Mouse (Mus musculus) colon, adult 2 months (tissue): ENCODE measurements around the gene Hoxd1. TPM values are rescaled to one million over a fixed set of nuclear protein-coding genes. Genes with fewer than 3 reads are reported as not detected.

ENCODE experiments used
- polyA plus RNA-seq: library from polyadenylated mRNA; depleted of rRNA; stranded (reverse); fragments of >200 nt; gene quantifications from 2 replicates; pipeline ENCODE4 v1.2.3, GENCODE M21; 2012; rRNA removed

The Hoxd1 gene
- polyA plus RNA-seq = 0.06 TPM in 1 of 2 replicates, not detected in the other

DNA sequence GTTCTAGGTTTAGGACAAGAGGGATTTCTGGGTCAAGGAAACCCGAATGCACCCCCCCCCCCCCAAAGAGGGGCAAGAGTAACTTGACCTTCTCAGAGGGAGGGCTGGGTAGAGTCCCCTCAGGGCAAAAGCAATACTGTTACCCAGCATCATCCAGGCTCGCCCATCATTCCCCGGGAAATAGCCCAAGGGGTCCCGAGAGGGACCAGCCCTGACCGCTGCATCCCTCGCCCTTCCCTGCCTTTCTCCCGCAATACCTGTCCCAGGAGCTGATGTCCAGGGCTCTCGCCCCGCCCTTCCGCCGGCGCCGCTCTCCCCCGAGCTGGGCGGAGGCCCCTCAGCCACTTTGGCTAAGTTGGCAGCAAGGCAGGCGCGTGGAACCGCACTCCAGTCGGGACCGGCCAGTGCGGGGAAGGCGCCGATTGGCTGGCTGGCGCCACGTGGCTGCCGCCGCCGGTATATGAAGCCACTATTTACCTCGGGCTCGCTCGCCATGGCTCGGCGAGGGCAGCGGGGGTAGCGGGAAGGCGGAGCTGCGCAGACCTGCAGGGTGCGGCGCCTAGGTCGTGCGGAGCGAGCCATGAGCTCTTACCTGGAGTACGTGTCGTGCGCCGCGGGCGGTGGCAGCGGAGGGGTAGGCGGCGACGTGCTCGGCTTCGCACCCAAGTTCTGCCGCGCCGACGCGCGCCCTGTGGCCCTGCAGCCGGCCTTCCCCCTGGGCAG lies at the start of gene Hoxd1:
Gene Hoxd1 (plus strand): TSS at position 459 of the 723 bp plus-strand sequence.

DNA sequence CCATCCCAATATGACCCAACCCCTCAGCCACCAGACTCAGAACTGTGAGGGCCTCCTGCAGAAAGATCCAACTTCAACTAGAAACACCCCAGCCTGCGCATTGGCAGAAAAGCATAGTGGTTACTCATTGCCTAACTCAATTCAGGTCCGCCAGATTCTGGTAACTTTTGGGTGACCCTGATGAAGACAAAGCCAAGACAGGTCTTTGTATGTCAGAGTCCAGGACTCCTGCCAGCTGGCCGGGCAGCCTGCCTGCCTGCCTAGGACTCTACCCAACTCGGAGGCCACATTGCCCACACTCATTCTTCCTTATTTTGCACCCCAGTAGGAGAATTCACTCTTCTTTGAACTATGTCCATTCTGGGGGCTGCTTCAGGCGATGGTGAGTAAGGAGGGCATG lies 36.2 kb upstream of the Hoxd1 start, which contains the start of gene Gm28230:
Gene Gm28230 (plus strand): TSS at position 178 of the 400 bp plus-strand sequence.

Other genes with a start within 250 kb of the Hoxd1 start
- gene Lnpk, start 183.5 kb upstream of the Hoxd1 start, polyA plus RNA-seq = 4.2 and 5.3 TPM in 2 replicates
- 2.9 and 4.1 TPM in 2 replicates for gene Evx2, start 103.4 kb upstream of the Hoxd1 start, polyA plus RNA-seq
- 24.2 and 34.6 TPM in 2 replicates for gene Hoxd13, start 94.7 kb upstream of the Hoxd1 start, polyA plus RNA-seq
- gene Hoxd12, start 88.0 kb upstream of the Hoxd1 start, polyA plus RNA-seq = 0.86 and 3.4 TPM in 2 replicates
- gene Hoxd11, start 83.4 kb upstream of the Hoxd1 start, polyA plus RNA-seq = 12.0 and 12.4 TPM in 2 replicates
- 0.76 and 1.2 TPM in 2 replicates for gene Hoxd10, start 71.1 kb upstream of the Hoxd1 start, polyA plus RNA-seq
- 2.7 and 4.4 TPM in 2 replicates for gene Hoxd9, start 65.3 kb upstream of the Hoxd1 start, polyA plus RNA-seq
- gene Hoxd8, start 58.4 kb upstream of the Hoxd1 start, polyA plus RNA-seq = 5.5 and 10.1 TPM in 2 replicates
- 3.5 and 5.1 TPM in 2 replicates for gene Hoxd3, start 51.1 kb upstream of the Hoxd1 start, polyA plus RNA-seq
- gene Hoxd4, start 51.1 kb upstream of the Hoxd1 start, polyA plus RNA-seq = 10.0 and 20.6 TPM in 2 replicates
- gene Gm28230, start 36.3 kb upstream of the Hoxd1 start, polyA plus RNA-seq = 0.25 and 1.3 TPM in 2 replicates
- gene Mtx2, start 62.8 kb downstream of the Hoxd1 start, polyA plus RNA-seq = 63.3 and 79.5 TPM in 2 replicates